Mouse (Mus musculus) bone marrow, adult 2 months (tissue): ENCODE data around the gene Tfr2.

Experiments used
- CTCF ChIP-seq: fragments of 200-500 bp; IDR thresholded peaks from 2 replicates; pipeline ENCODE4 v1.5.1; 2011; ENCODE audit warnings: low read length, control low read depth; ENCODE audit not compliant: control insufficient read depth, insufficient read depth
- POLR2A ChIP-seq: fragments of 200-500 bp; IDR thresholded peaks from 2 replicates; pipeline ENCODE4 v1.6.1; 2011; ENCODE audit warnings: low read depth, mild to moderate bottlenecking, control low read depth, low read length, borderline replicate concordance; ENCODE audit not compliant: control insufficient read depth

DNA sequence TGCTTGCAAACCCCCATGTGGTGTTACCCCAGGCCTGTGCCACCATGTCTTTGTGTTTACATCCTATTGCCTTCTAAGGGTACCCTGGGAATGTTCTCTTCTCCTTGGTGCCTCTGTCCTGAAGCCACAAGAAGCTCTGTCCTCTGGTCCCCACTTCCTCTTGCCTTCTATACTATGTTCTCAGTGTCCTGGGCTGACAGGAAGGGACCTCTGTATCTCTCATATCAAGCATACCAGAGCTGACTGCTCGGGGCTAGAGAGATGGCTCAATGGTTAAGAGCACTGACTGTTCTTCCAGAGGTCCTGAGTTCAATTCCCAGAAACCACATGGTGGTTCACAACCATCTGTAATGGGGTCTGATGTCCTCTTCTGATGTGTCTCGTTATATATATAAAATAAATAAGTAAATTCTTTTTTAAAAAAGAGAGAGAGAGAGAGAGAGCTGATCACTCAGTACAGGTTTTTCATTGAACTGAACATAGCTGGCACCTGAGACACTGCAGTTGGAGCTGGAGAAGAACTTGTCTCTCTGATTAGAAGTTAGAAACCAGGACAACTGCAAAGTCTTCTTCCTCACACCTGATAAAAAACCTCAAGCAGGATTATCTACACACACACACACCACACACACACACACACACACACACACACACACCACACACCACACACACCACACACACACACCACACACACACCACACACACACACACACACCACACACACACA lies 28.6 kb downstream of the Tfr2 start:
- TF ChIP-seq CTCF (no peak), POLR2A (no peak)
